Mouse (Mus musculus) forebrain, embryonic 11.5 days (tissue): ENCODE data around the gene Gm42688. TPM values are rescaled to one million over a fixed set of nuclear protein-coding genes. Genes with fewer than 3 reads are reported as not detected.

Source experiments
- ATAC-seq: fragments of 200-750 bp; cut with Nextera tagmentation; replicated peaks from 2 replicates; pipeline ENCODE4 v1.8.0; 2017; ENCODE audit warnings: moderate TSS enrichment; ENCODE audit not compliant: low FRiP score
- DNase-seq: peaks from one replicate; pipeline ENCODE4 v3.0.0-alpha.2; 2017; ENCODE audit warnings: low spot score
- H3K27ac ChIP-seq: fragments of 300-500 bp; sonication (generic); 2 replicates; pipeline ENCODE4 v1.5.1; 2014; ENCODE audit warnings: low read depth, low read length
- H3K27me3 ChIP-seq: fragments of 300-500 bp; sonication (generic); 2 replicates; pipeline ENCODE4 v1.6.1; 2014; ENCODE audit warnings: mild to moderate bottlenecking, low read length, mixed read lengths; ENCODE audit not compliant: control insufficient read depth, insufficient read depth
- H3K36me3 ChIP-seq: fragments of 300-500 bp; sonication (generic); 2 replicates; pipeline ENCODE4 v1.6.1; 2014; ENCODE audit warnings: mild to moderate bottlenecking, low read length, moderate library complexity, mixed read lengths; ENCODE audit not compliant: control insufficient read depth, insufficient read depth
- H3K4me1 ChIP-seq: fragments of 300-500 bp; sonication (generic); replicated peaks from 2 replicates; pipeline ENCODE4 v1.6.1; 2014; ENCODE audit warnings: low read length, mixed read lengths; ENCODE audit not compliant: control insufficient read depth, insufficient read depth
- H3K4me2 ChIP-seq: fragments of 300-500 bp; sonication (generic); 2 replicates; pipeline ENCODE4 v1.6.1; 2014; ENCODE audit warnings: low read depth, mild to moderate bottlenecking, low read length, moderate library complexity, mixed read lengths; ENCODE audit not compliant: severe bottlenecking
- H3K4me3 ChIP-seq: fragments of 300-500 bp; sonication (generic); 2 replicates; pipeline ENCODE4 v1.5.1; 2014; ENCODE audit warnings: low read depth, low read length
- H3K9ac ChIP-seq: fragments of 300-500 bp; sonication (generic); 2 replicates; pipeline ENCODE4 v1.6.1; 2014; ENCODE audit warnings: low read length
- H3K9me3 ChIP-seq: fragments of 300-500 bp; sonication (generic); 2 replicates; pipeline ENCODE4 v1.6.1; 2016; ENCODE audit warnings: low read length, mixed read lengths; ENCODE audit not compliant: control insufficient read depth
- WGBS: fragments of 180-500 bp; shearing (Covaris S2); extraction: QIAGEN DNeasy Blood & Tissue Kit; methylation state at CpG from one replicate; pipeline ENCODE4 v1.1.7; 2014; 5-methylcytosine and 5-hydroxymethylcytosine counted together
- polyA plus RNA-seq: library from polyadenylated mRNA; unstranded; fragments of >200 nt; fragmentation: Nextera tagmentation; extraction: Ambion mirVana; gene quantifications from 2 replicates; pipeline ENCODE4 v1.2.1, GENCODE M21; 2014

Gm42688 gene
- polyA plus RNA-seq, 1 experiment from 2014 or later = 2.5 TPM

DNA sequence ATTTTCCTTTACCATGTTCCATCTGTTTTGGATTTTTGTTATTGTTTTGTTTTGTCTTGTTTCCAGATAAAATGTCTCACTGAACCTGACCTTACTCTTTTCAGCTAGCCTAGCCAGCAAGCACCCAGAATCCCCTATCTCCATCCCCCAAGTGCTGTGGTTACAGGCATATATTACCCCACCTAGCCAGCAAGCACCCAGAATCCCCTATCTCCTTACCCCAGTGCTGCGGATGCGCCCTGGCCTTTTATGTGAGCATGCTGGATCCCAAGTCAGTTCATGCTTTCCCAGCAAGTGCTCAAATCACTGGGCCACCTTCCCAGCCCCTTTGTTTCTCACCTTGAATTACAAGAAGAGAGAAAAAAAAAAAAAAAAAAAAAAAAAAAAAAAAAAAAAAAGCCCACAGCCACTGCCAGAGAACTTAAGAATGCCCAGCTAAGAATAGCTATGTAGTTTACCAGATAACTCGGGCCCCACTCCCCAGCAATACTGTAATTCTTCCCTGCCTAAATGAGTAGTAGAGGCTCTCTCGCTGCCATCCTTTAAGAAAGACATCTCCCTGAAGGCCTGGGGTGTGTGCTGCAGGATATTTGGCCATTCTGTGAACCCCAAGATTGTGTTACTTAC, 10.2 kb downstream of the Gm42688 start:
- Histone ChIP-seq H3K27me3 (no peaks in the 10 kb centered on the region), H3K9ac (no peak overlapping the region), H3K4me1 (peaks cover 20% of the 10 kb centered on the region), H3K9me3 (no peaks in the 10 kb centered on the region), H3K36me3 (no peaks in the 10 kb centered on the region), H3K4me2 (no peak overlapping the region), H3K27ac (no peak overlapping the region), H3K4me3 (no peak overlapping the region)
- ATAC-seq (no peak), DNase-seq (no peak)
- 90% methylated on average over 4 of the region's 4 CpGs for WGBS

DNA sequence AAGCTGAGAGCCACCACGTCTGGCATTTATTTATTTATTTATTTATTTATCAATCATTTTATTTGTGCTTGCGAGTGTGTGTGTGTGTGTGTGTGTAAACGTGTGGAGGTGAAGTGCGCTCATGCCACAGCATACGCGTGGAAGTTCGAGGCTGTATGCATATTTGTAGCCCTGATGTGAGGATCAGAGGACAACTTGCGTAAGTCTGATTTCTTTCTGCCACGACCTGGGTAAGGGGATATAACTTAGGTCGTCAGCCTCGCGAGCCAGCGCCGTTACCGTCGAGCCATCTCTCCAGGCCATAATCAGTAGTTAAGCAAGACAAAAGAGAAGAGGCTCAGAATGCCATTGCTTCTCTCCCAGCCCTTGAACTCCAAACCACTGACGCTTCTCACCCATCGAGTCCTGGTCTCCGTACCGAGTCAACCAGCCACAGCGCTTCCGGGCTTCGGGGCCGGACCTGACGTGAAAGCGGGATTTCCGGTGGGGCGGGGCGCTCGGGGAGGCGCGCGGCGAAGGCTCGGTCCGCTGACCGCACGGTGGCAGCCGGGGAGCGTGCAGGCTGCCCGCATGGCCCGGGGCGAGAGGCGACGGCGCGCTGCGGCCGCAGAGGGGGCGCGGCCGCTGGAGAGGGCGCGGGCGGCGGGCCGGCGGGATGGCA, 13.7 kb downstream of the Gm42688 start, which contains the start of gene Mogs:
Gene Mogs, plus strand, starts transcription at position 486 of the 661 bp plus-strand sequence.
- peak; percentile 89 for ATAC-seq
- peaks cover 10% of the 10 kb centered on the region; the same call in 1 of the 2 replicates for H3K4me1 ChIP-seq

GRCm38 (mm10) chr6:83115682-83116372, 14.4 kb downstream of the Gm42688 start:
- peak overlapping the region; percentile 85 for H3K9ac ChIP-seq
- H3K27ac ChIP-seq = peak overlapping the region; percentile 44
- peak overlapping the region; percentile 96 for H3K4me2 ChIP-seq
- H3K4me1 ChIP-seq = peaks cover 11% of the 10 kb centered on the region; the same call in 1 of the 2 replicates
- H3K4me3 ChIP-seq = peak overlapping the region; percentile 87
- no peaks in the 10 kb centered on the region; the same call in none of the 2 replicates for H3K36me3 ChIP-seq
- H3K27me3 ChIP-seq = no peaks in the 10 kb centered on the region
- DNase-seq = peak; percentile 56
- 2% methylated on average over 44 of the region's 48 CpGs for whole genome bisulfite sequencing
- ATAC-seq = no peak; the same call in 1 of the 2 replicates
- no peaks in the 10 kb centered on the region for H3K9me3 ChIP-seq

More for the DNA sequence above, 13.7 kb downstream of the Gm42688 start, which contains the start of gene Mogs:
- Histone ChIP-seq H3K27ac (peak within 1 kb of the TSS; percentile 44), H3K9ac (peak within 1 kb of the TSS; percentile 85), H3K27me3 (no peaks in the 10 kb centered on the region), H3K9me3 (no peaks in the 10 kb centered on the region), H3K4me3 (peak within 1 kb of the TSS; percentile 87), H3K36me3 (no peaks in the 10 kb centered on the region; the same call in none of the 2 replicates), H3K4me2 (peak within 1 kb of the TSS; percentile 96)
- DNase-seq = peak; percentile 95
- WGBS = 1% methylated on average over 56 of the region's 58 CpGs

- no peak for ATAC-seq
- Histone ChIP-seq H3K27ac (no peak overlapping the region), H3K36me3 (no peaks in the 10 kb centered on the region; the same call in none of the 2 replicates), H3K4me1 (peaks cover 11% of the 10 kb centered on the region; the same call in 1 of the 2 replicates), H3K9ac (peak overlapping the region; percentile 85), H3K4me3 (peak overlapping the region; percentile 87), H3K4me2 (peak overlapping the region; percentile 96), H3K27me3 (no peaks in the 10 kb centered on the region), H3K9me3 (no peaks in the 10 kb centered on the region)
- DNase-seq = no peak
- 84% methylated on average over 11 of the region's 11 CpGs for WGBS
Observed at GRCm38 (mm10) chr6:83116373-83117164, 15.2 kb downstream of the Gm42688 start.

DNA sequence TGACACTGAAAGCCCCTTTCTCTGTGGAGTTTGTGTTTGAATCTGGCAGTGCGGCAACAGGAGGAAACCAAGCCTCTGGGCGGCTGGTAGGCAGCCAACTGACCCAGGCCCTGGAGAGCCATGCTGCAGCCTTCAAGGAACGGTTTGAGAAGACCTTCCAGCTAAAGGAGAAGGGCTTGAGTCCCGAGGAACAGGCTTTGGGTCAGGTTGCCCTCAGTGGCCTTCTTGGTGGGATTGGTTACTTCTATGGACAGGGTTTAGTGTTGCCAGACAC, 15.7 kb downstream of the Gm42688 start:
- Histone ChIP-seq H3K4me3 (0 out of 2 replicates have a peak overlapping the region, but pooled peaks have one; percentile 5), H3K9me3 (no peaks in the 10 kb centered on the region), H3K4me2 (no peak overlapping the region), H3K36me3 (no peaks in the 10 kb centered on the region; the same call in none of the 2 replicates), H3K27ac (no peak overlapping the region), H3K27me3 (no peaks in the 10 kb centered on the region), H3K9ac (no peak overlapping the region), H3K4me1 (peaks cover 11% of the 10 kb centered on the region; the same call in 1 of the 2 replicates)
- DNase-seq (no peak), ATAC-seq (no peak)
- 90% methylated on average over 4 of the region's 4 CpGs for WGBS

GRCm38 (mm10) chr6:83117616-83118015, 16.2 kb downstream of the Gm42688 start:
- peak; percentile 59 for DNase-seq
- H3K9me3 ChIP-seq = no peaks in the 10 kb centered on the region
- ATAC-seq = no peak
- no peaks in the 10 kb centered on the region; the same call in none of the 2 replicates for H3K36me3 ChIP-seq
- WGBS = 94% methylated on average over 13 of the region's 13 CpGs
- H3K9ac ChIP-seq = no peak overlapping the region
- H3K4me1 ChIP-seq = peaks cover 12% of the 10 kb centered on the region; the same call in 1 of the 2 replicates
- no peaks in the 10 kb centered on the region for H3K27me3 ChIP-seq
- 0 out of 2 replicates have a peak overlapping the region, but pooled peaks have one; percentile 5 for H3K4me3 ChIP-seq
- no peak overlapping the region for H3K27ac ChIP-seq
- H3K4me2 ChIP-seq = no peak overlapping the region

DNA sequence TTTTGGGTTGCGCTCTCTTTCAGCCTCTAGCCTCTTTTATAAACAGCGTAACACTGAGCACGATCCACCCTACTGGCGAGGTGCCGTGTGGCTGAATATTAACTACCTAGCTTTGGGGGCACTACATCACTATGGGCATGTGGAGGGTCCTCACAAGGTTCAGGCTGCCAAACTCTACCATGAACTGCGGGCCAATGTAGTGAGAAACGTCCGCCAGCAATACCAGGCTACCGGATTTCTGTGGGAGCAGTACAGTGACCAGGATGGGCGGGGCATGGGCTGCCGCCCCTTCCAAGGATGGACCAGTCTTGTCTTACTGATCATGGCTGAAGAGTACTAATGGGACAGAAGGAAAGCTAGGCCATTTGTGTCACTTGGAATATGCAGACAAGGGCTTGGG, 17.0 kb downstream of the Gm42688 start:
- ATAC-seq = no peak
- WGBS = 83% methylated on average over 11 of the region's 11 CpGs
- H3K27ac ChIP-seq = no peak overlapping the region

More for the DNA sequence above, 17.0 kb downstream of the Gm42688 start:
- no peaks in the 10 kb centered on the region; the same call in none of the 2 replicates for H3K36me3 ChIP-seq
- no peak overlapping the region for H3K9ac ChIP-seq
- no peak for DNase-seq
- no peak overlapping the region for H3K4me3 ChIP-seq
- no peak overlapping the region for H3K4me2 ChIP-seq
- no peaks in the 10 kb centered on the region for H3K27me3 ChIP-seq
- no peaks in the 10 kb centered on the region for H3K9me3 ChIP-seq
- H3K4me1 ChIP-seq = peaks cover 19% of the 10 kb centered on the region; the same call in 1 of the 2 replicates
